Mouse (Mus musculus): ENCODE results near the gene Rbp3. TPM values are rescaled to one million over a fixed set of nuclear protein-coding genes. Genes with fewer than 3 reads are reported as not detected.

The Rbp3 gene
- total and polyA plus RNA-seq, 3 experiments: 0.11 TPM; not detected in 2

GRCm38 (mm10) chr14:33923168-33924070, 30.4 kb upstream of the Rbp3 start, which contains the start of gene Gdf10:
TSS of gene Gdf10 (plus strand) at chr14:33923587.
- no peaks in the 10 kb centered on the region for H3K36me3 ChIP-seq (replicated peaks)
- TF ChIP-seq TAL1 (conservative IDR thresholded peaks at IDR 0.05; ENCODE audit: low read depth, low read length): no peak
- TF ChIP-seq POLR2AphosphoS5 (IDR thresholded peaks at IDR 0.05; ENCODE audit: insufficient replicate concordance, low read depth, low read length): no peak
- TF ChIP-seq CTCF (IDR thresholded peaks at IDR 0.05; ENCODE audit: low read depth, low read length): no peak
- TF ChIP-seq GATA2 (IDR thresholded peaks at IDR 0.05; ENCODE audit: borderline replicate concordance, low read depth, low read length): no peak
- TF ChIP-seq GATA1 (IDR thresholded peaks at IDR 0.05; ENCODE audit: borderline replicate concordance, low read length): no peak
- no peak for DNase-seq (ENCODE audit: low spot score)
- H3K4me3 ChIP-seq (ENCODE audit: low read depth, low read length): no peak within 1 kb of the TSS; the same call in 1 of the 2 replicates
- peaks cover 74% of the 10 kb centered on the region for H3K9me3 ChIP-seq (replicated peaks)
- no peaks in the 10 kb centered on the region for H3K4me1 ChIP-seq (ENCODE audit: insufficient read depth, low read depth, low read length)
- no peaks in the 10 kb centered on the region for H3K27me3 ChIP-seq (ENCODE audit: insufficient read depth, low read length)
- ATAC-seq (ENCODE audit: extremely low read depth, insufficient number of reproducible peaks, low FRiP score, poor library complexity, severe bottlenecking): no peak

GRCm38 (mm10) chr14:33931853-33932252, 21.9 kb upstream of the Rbp3 start:
- TF ChIP-seq POLR2AphosphoS5 (IDR thresholded peaks at IDR 0.05; ENCODE audit: insufficient replicate concordance, low read depth, low read length) (no peak), TAL1 (conservative IDR thresholded peaks at IDR 0.05; ENCODE audit: low read depth, low read length) (no peak), CTCF (IDR thresholded peaks at IDR 0.05; ENCODE audit: low read depth, low read length) (no peak), GATA2 (IDR thresholded peaks at IDR 0.05; ENCODE audit: borderline replicate concordance, low read depth, low read length) (no peak), GATA1 (IDR thresholded peaks at IDR 0.05; ENCODE audit: borderline replicate concordance, low read length) (no peak)
- ATAC-seq (ENCODE audit: extremely low read depth, insufficient number of reproducible peaks, low FRiP score, poor library complexity, severe bottlenecking): no peak
- H3K27me3 ChIP-seq (ENCODE audit: insufficient read depth, low read length): no peaks in the 10 kb centered on the region

GRCm38 (mm10) chr14:33932935-33933703, 20.7 kb upstream of the Rbp3 start:
- no peak; the same call in 1 of the 2 replicates for ATAC-seq (ENCODE audit: extremely low read depth, insufficient number of reproducible peaks, low FRiP score, poor library complexity, severe bottlenecking)
- Histone ChIP-seq H3K9me3 (replicated peaks) (peaks cover 68% of the 10 kb centered on the region), H3K4me3 (ENCODE audit: low read depth, low read length) (no peak overlapping the region), H3K36me3 (replicated peaks) (no peaks in the 10 kb centered on the region), H3K4me1 (ENCODE audit: insufficient read depth, low read depth, low read length) (no peaks in the 10 kb centered on the region), H3K27me3 (ENCODE audit: insufficient read depth, low read length) (no peaks in the 10 kb centered on the region)
- DNase-seq (ENCODE audit: low spot score): no peak
- TF ChIP-seq CTCF (IDR thresholded peaks at IDR 0.05; ENCODE audit: low read depth, low read length) (no peak), GATA2 (IDR thresholded peaks at IDR 0.05; ENCODE audit: borderline replicate concordance, low read depth, low read length) (no peak), POLR2AphosphoS5 (IDR thresholded peaks at IDR 0.05; ENCODE audit: insufficient replicate concordance, low read depth, low read length) (no peak), GATA1 (IDR thresholded peaks at IDR 0.05; ENCODE audit: borderline replicate concordance, low read length) (no peak), TAL1 (conservative IDR thresholded peaks at IDR 0.05; ENCODE audit: low read depth, low read length) (no peak)

More at GRCm38 (mm10) chr14:33931853-33932252, 21.9 kb upstream of the Rbp3 start:
- H3K4me1 ChIP-seq (ENCODE audit: insufficient read depth, low read depth, low read length): no peaks in the 10 kb centered on the region
- H3K9me3 ChIP-seq (replicated peaks): peaks cover 76% of the 10 kb centered on the region
- H3K36me3 ChIP-seq (replicated peaks): no peaks in the 10 kb centered on the region
- no peak for DNase-seq (ENCODE audit: low spot score)
- H3K4me3 ChIP-seq (ENCODE audit: low read depth, low read length): no peak overlapping the region

- Histone ChIP-seq H3K27me3 (ENCODE audit: insufficient read depth, low read length) (no peaks in the 10 kb centered on the region), H3K9me3 (replicated peaks) (peaks cover 67% of the 10 kb centered on the region), H3K4me1 (ENCODE audit: insufficient read depth, low read depth, low read length) (no peaks in the 10 kb centered on the region), H3K36me3 (replicated peaks) (no peaks in the 10 kb centered on the region), H3K4me3 (ENCODE audit: low read depth, low read length) (no peak overlapping the region)
- ATAC-seq (ENCODE audit: extremely low read depth, insufficient number of reproducible peaks, low FRiP score, poor library complexity, severe bottlenecking) (no peak), DNase-seq (ENCODE audit: low spot score) (no peak)
- TF ChIP-seq TAL1 (conservative IDR thresholded peaks at IDR 0.05; ENCODE audit: low read depth, low read length): no peak
- no peak for TF ChIP-seq CTCF (IDR thresholded peaks at IDR 0.05; ENCODE audit: low read depth, low read length)
- no peak for TF ChIP-seq GATA1 (IDR thresholded peaks at IDR 0.05; ENCODE audit: borderline replicate concordance, low read length)
- no peak for TF ChIP-seq POLR2AphosphoS5 (IDR thresholded peaks at IDR 0.05; ENCODE audit: insufficient replicate concordance, low read depth, low read length)
- no peak for TF ChIP-seq GATA2 (IDR thresholded peaks at IDR 0.05; ENCODE audit: borderline replicate concordance, low read depth, low read length)
These were observed 20.0 kb upstream of the Rbp3 start for GRCm38 (mm10) chr14:33933778-33934317.

GRCm38 (mm10) chr14:33939117-33939516, 14.7 kb upstream of the Rbp3 start:
- no peak for DNase-seq (ENCODE audit: low spot score)
- H3K27me3 ChIP-seq (ENCODE audit: insufficient read depth, low read length): no peaks in the 10 kb centered on the region
- H3K4me3 ChIP-seq (ENCODE audit: low read depth, low read length): no peak overlapping the region
- no peak for ATAC-seq (ENCODE audit: extremely low read depth, insufficient number of reproducible peaks, low FRiP score, poor library complexity, severe bottlenecking)
- H3K36me3 ChIP-seq (replicated peaks): no peaks in the 10 kb centered on the region
- no peaks in the 10 kb centered on the region for H3K4me1 ChIP-seq (ENCODE audit: insufficient read depth, low read depth, low read length)
- no peak for TF ChIP-seq POLR2AphosphoS5 (IDR thresholded peaks at IDR 0.05; ENCODE audit: insufficient replicate concordance, low read depth, low read length)
- TF ChIP-seq TAL1 (conservative IDR thresholded peaks at IDR 0.05; ENCODE audit: low read depth, low read length): no peak
- H3K9me3 ChIP-seq (replicated peaks): peaks cover 66% of the 10 kb centered on the region

GRCm38 (mm10) chr14:33940739-33941138, 13.1 kb upstream of the Rbp3 start, which contains the start of gene Gdf2:
TSS of gene Gdf2 (plus strand) at chr14:33941039.
- no peak for TF ChIP-seq GATA1 (IDR thresholded peaks at IDR 0.05; ENCODE audit: borderline replicate concordance, low read length)
- TF ChIP-seq TAL1 (conservative IDR thresholded peaks at IDR 0.05; ENCODE audit: low read depth, low read length): no peak
- no peak for TF ChIP-seq POLR2AphosphoS5 (IDR thresholded peaks at IDR 0.05; ENCODE audit: insufficient replicate concordance, low read depth, low read length)
- no peak for TF ChIP-seq GATA2 (IDR thresholded peaks at IDR 0.05; ENCODE audit: borderline replicate concordance, low read depth, low read length)
- no peak for TF ChIP-seq CTCF (IDR thresholded peaks at IDR 0.05; ENCODE audit: low read depth, low read length)
- H3K4me3 ChIP-seq (ENCODE audit: low read depth, low read length): no peak within 1 kb of the TSS

More at GRCm38 (mm10) chr14:33940739-33941138, 13.1 kb upstream of the Rbp3 start, which contains the start of gene Gdf2:
- ATAC-seq (ENCODE audit: extremely low read depth, insufficient number of reproducible peaks, low FRiP score, poor library complexity, severe bottlenecking): no peak
- H3K36me3 ChIP-seq (replicated peaks): no peaks in the 10 kb centered on the region
- no peak for DNase-seq (ENCODE audit: low spot score)
- H3K9me3 ChIP-seq (replicated peaks): peaks cover 69% of the 10 kb centered on the region
- H3K27me3 ChIP-seq (ENCODE audit: insufficient read depth, low read length): no peaks in the 10 kb centered on the region
- H3K4me1 ChIP-seq (ENCODE audit: insufficient read depth, low read depth, low read length): no peaks in the 10 kb centered on the region
